Mouse (Mus musculus) brain, embryonic 18.5 days (tissue): ENCODE measurements around the gene Exoc1.

Experiments used
- DNase-seq: peaks from one replicate; pipeline ENCODE4 v3.0.0-alpha.2; 2012; ENCODE audit warnings: low read depth, low spot score

Exoc1 gene

DNA sequence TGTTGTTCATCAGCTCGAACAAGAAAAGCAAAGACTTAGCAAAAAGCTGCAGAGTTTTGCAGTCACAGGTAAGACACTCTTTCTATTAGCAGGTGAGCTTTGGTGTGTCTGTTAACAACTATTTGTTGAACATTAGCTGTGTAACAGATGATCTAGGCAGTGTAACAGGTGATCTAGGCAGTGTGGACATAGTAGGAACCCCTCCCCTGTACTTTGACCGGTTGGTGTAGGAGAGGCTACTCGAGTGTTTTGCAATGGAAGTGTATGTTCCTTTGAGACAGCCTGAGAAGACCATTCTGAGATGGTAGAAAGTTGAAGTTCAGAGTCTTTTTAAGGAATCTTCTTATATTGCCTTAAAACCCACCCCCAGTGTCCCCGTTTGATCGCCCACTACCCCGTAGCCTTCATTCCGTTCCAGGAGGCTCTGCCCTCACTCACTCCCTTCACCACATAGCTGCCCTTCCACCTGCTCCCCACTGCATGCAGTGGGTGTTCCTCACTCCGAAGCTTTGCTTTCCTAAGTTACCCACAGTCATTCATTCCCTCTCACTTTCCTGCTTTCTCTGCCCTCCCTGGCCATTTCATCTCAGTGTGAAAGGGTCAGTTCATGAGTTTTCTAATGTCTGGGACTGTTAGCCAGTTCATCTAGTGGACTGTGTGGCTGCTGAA lies 80.7 kb downstream of the Exoc1 start:
- DNase-seq, result no peak

- no peak for DNase-seq
Observed at GRCm38 (mm10) chr5:76612867-76613499, 83.9 kb downstream of the Exoc1 start.

DNA sequence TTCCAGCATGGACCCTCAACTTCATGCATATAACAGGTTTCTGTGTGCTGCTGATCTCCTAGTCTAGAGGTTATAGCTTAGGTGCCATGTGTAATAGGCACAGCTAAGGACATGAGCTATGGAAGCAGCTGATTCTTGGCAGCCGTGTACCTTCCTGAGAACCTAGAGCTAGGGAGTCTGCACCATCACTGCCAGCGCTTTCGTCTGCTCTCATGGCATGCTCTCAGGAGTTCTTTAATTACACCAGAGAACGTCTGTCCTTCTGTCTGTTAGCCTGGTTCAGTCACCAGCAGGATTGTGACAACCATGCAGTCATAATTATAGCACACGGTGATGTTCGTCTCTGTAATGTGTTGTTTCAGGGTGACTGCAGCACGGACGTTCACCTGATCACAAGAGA lies 86.2 kb downstream of the Exoc1 start:
- DNase-seq, result no peak

DNA sequence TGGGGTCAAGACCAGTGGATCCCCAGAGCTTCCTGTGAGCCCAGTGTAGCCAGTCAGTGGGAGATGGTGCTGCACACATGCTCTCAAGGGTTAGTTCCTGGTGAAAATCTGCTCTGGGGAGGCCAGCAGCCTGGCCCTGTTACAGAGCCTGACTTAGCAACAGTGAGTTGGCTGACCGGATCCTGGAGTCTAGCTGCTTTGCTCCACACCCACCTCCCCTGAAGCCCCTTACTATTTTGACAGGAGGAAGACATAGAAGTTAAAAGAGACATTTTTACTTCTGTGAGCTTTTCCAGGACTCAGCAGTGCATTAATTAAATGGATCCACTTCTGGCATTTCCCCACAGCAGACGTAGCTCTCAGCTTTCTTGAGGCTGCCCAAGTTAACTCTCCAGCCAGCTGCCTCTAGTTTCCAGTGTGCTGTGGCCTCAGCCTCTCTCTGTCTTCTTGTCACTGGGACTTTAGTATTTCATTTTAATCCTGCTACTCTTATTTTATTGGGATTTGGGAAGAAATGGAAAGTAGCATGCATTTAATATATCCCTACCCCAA lies 87.2 kb downstream of the Exoc1 start:
- no peak for DNase-seq

DNA sequence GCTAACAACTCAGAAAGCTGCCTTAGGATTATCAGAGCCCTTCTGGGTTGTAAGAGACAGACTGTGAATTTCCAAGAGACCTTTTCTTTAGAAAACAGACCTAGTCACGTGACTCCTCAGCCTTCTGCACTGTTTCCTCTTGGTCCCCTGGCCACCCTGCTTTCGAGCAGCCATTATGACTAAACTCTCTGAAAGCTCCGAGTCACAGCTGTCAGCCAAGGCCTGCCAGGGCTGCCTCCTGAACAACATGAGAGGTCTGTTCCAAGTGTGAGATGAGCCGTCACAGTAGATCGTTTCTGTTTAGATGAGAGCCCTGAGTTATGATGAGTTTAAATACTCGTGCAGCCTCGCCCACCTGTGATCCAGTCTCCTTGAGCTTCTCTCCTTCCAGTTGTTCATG lies 89.6 kb downstream of the Exoc1 start:
- DNase-seq, result no peak
